Mouse (Mus musculus): ENCODE results near the gene Ankib1.

- TF ChIP-seq POLR2A (IDR thresholded peaks at IDR 0.05; ENCODE audit: low read depth, low read length) (no peak), CTCF (IDR thresholded peaks at IDR 0.05; ENCODE audit: extremely low read depth, insufficient read depth, insufficient read length, insufficient replicate concordance) (no peak)
Measured at GRCm38 (mm10) chr5:3787548-3787947, 15.2 kb downstream of the Ankib1 start.

All from spleen, adult 2 months (tissue).